Mouse (Mus musculus) midbrain, embryonic 11.5 days (tissue): ENCODE data around the gene Zfp174. TPM values are rescaled to one million over a fixed set of nuclear protein-coding genes. Genes with fewer than 3 reads are reported as not detected.

ENCODE experiments used
- ATAC-seq: fragments of 200-750 bp; cut with Nextera tagmentation; 2 replicates; pipeline ENCODE4 v1.8.0; 2017; ENCODE audit warnings: moderate TSS enrichment, moderate library complexity; ENCODE audit not compliant: low FRiP score
- DNase-seq: peaks from one replicate; pipeline ENCODE4 v3.0.0; 2015; ENCODE audit warnings: low spot score; ENCODE audit errors: missing footprints
- H3K27ac ChIP-seq: fragments of 300-500 bp; sonication (generic); 2 replicates; pipeline ENCODE4 v1.5.1; 2014; ENCODE audit warnings: low read depth, low read length
- H3K27me3 ChIP-seq: fragments of 300-500 bp; sonication (generic); 2 replicates; pipeline ENCODE4 v1.6.1; 2014; ENCODE audit warnings: mild to moderate bottlenecking, low read length, moderate library complexity, mixed read lengths; ENCODE audit not compliant: control insufficient read depth, insufficient read depth
- H3K36me3 ChIP-seq: fragments of 300-500 bp; sonication (generic); 2 replicates; pipeline ENCODE4 v1.6.1; 2014; ENCODE audit warnings: mild to moderate bottlenecking, low read length, moderate library complexity, mixed read lengths; ENCODE audit not compliant: control insufficient read depth, insufficient read depth
- H3K4me1 ChIP-seq: fragments of 300-500 bp; sonication (generic); 2 replicates; pipeline ENCODE4 v1.6.1; 2014; ENCODE audit warnings: low read length; ENCODE audit not compliant: control insufficient read depth, insufficient read depth
- H3K4me2 ChIP-seq: fragments of 300-500 bp; sonication (generic); 2 replicates; pipeline ENCODE4 v1.6.1; 2014; ENCODE audit warnings: mild to moderate bottlenecking, moderate library complexity
- H3K4me3 ChIP-seq: fragments of 300-500 bp; sonication (generic); 2 replicates; pipeline ENCODE4 v1.5.1; 2014; ENCODE audit warnings: low read depth, low read length
- H3K9ac ChIP-seq: fragments of 300-500 bp; sonication (generic); 2 replicates; pipeline ENCODE4 v1.6.1; 2014; ENCODE audit warnings: low read length
- H3K9me3 ChIP-seq: fragments of 300-500 bp; sonication (generic); 2 replicates; pipeline ENCODE4 v1.6.1; 2016; ENCODE audit warnings: low read length; ENCODE audit not compliant: control insufficient read depth
- WGBS: fragments of 180-500 bp; shearing (Covaris S2); extraction: QIAGEN DNeasy Blood & Tissue Kit; methylation state at CpG from one replicate; pipeline ENCODE4 v1.1.7; 2014; 5-methylcytosine and 5-hydroxymethylcytosine counted together
- polyA plus RNA-seq: library from polyadenylated mRNA; unstranded; fragments of >200 nt; fragmentation: Nextera tagmentation; extraction: Ambion mirVana; gene quantifications from 2 replicates; pipeline ENCODE4 v1.2.1, GENCODE M21; 2014

The Zfp174 gene
- polyA plus RNA-seq, 1 experiment from 2014 or later, result 1.3 TPM

DNA sequence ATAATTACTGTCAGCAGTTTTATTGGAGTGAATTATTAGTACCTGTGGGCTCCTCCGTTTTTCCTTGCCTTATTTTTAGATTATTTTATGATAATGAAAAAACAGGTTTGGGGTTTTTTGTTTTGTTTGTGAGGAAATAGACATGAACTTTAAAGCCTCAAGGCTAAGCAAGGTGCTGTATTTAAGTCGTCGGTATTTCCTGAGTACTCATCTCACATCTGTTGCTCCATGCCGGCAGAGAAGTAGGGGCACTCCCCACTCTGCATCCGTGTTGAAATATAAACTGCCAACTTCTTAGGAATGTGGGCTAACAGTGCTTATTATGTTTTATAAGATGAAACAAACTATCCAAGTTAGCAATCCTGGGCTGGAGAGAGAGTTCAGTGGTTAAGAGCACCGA lies 49.0 kb downstream of the Zfp174 start:
- Histone ChIP-seq H3K4me3 (no peak overlapping the region), H3K27ac (no peak overlapping the region), H3K9me3 (no peaks in the 10 kb centered on the region), H3K4me2 (no peak overlapping the region), H3K36me3 (peaks cover 4% of the 10 kb centered on the region; the same call in 1 of the 2 replicates), H3K4me1 (no peaks in the 10 kb centered on the region), H3K9ac (no peak overlapping the region), H3K27me3 (no peaks in the 10 kb centered on the region)
- ATAC-seq, result no peak
- WGBS, result 90% methylated on average over 6 of the region's 6 CpGs
- DNase-seq, result no peak

DNA sequence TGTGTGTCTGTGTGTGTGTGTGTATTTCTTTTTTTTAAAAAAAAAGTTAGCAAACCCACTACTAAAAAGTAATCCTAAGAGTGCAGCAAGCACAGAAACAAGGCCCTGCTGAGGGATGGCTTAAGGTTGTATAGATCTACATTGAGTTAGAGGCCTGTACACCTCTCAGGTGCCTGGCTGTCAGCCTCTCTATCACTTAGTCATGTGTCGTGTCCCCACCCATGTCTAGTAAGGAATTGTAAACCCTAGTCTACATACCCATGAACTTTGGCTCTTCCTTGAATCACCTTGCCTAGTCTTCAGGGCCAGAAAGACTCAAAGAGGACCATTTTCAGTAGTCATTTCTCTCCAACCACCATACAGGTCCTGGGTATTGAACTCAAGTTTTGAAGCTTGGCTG lies 49.5 kb downstream of the Zfp174 start:
- no peak overlapping the region for H3K4me3 ChIP-seq
- H3K9me3 ChIP-seq, result no peaks in the 10 kb centered on the region
- no peak overlapping the region for H3K4me2 ChIP-seq
- no peak overlapping the region for H3K27ac ChIP-seq
- 82% methylated on average over 1 of the region's 1 CpGs for WGBS
- H3K27me3 ChIP-seq, result no peaks in the 10 kb centered on the region
- peaks cover 4% of the 10 kb centered on the region; the same call in 1 of the 2 replicates for H3K36me3 ChIP-seq
- no peaks in the 10 kb centered on the region for H3K4me1 ChIP-seq
- DNase-seq, result no peak
- H3K9ac ChIP-seq, result no peak overlapping the region
- ATAC-seq, result no peak

GRCm38 (mm10) chr16:3907471-3907870 lies 60.4 kb downstream of the Zfp174 start:
- Histone ChIP-seq H3K4me3 (no peak overlapping the region), H3K4me1 (peaks cover 7% of the 10 kb centered on the region), H3K9me3 (no peaks in the 10 kb centered on the region), H3K9ac (0 out of 2 replicates have a peak overlapping the region, but pooled peaks have one; percentile 12), H3K4me2 (no peak overlapping the region), H3K27me3 (no peaks in the 10 kb centered on the region), H3K36me3 (peaks cover 2% of the 10 kb centered on the region; the same call in 1 of the 2 replicates), H3K27ac (no peak overlapping the region)
- 77% methylated on average over 2 of the region's 2 CpGs for WGBS
- ATAC-seq (no peak), DNase-seq (no peak)

Other genes with a start within 250 kb of the Zfp174 start
- not detected in 2 replicates for gene Mefv, start 129.2 kb upstream of the Zfp174 start, polyA plus RNA-seq
- gene Zfp263, start 103.2 kb upstream of the Zfp174 start, polyA plus RNA-seq, result 27.2 and 32.1 TPM in 2 replicates
- not detected in 2 replicates for gene Olfr15, start 16.4 kb upstream of the Zfp174 start, polyA plus RNA-seq
- 62.6 and 64.0 TPM in 2 replicates for gene Naa60, start 25.1 kb downstream of the Zfp174 start, polyA plus RNA-seq
- gene Zfp597, start 37.3 kb downstream of the Zfp174 start, polyA plus RNA-seq, result 9.3 and 9.5 TPM in 2 replicates
- gene Gm20695, start 37.4 kb downstream of the Zfp174 start, polyA plus RNA-seq, result 2.1 and 4.4 TPM in 2 replicates
- 4.4 and 4.8 TPM in 2 replicates for gene 1700037C18Rik, start 61.4 kb downstream of the Zfp174 start, polyA plus RNA-seq
- 24.8 and 25.3 TPM in 2 replicates for gene Cluap1, start 61.5 kb downstream of the Zfp174 start, polyA plus RNA-seq
- 0.72 and 0.97 TPM in 2 replicates for gene Nlrc3, start 129.4 kb downstream of the Zfp174 start, polyA plus RNA-seq
- gene Slx4, start 156.5 kb downstream of the Zfp174 start, polyA plus RNA-seq, result 25.1 TPM in 2 replicates
- gene Dnase1, start 189.7 kb downstream of the Zfp174 start, polyA plus RNA-seq, result 4.6 and 5.8 TPM in 2 replicates
- gene Trap1, start 230.6 kb downstream of the Zfp174 start, polyA plus RNA-seq, result 74.5 and 77.0 TPM in 2 replicates